Mouse (Mus musculus): ENCODE data around the gene Inha. TPM values are rescaled to one million over a fixed set of nuclear protein-coding genes. Genes with fewer than 3 reads are reported as not detected.

The Inha gene
- 64.2 and 89.2 TPM in 2 replicates for polyA plus RNA-seq (2012; rRNA removed)
- 10.0 and 10.5 TPM in 2 replicates for polyA plus RNA-seq (2014; fragmentation: Nextera tagmentation; extraction: Ambion mirVana)

DNA sequence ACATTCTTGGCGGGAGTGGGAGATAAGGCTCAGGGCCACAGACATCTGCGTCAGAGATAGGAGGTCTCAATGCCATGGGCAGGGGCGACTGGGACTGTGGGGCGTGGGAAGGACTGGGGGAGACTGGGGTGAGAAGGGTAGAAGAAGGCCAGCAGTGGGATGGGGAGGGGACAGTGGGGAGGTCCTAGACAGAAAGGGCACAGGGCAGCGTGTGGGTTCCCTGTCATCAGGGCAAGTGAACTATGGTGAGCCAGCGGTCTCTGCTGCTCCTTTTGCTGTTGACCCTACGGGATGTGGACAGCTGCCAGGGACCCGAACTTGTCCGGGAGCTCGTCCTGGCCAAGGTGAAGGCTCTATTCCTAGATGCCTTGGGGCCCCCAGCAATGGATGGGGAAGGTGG is at the start of gene Inha:
Gene Inha, plus strand, starts transcription at position 72 of the 400 bp plus-strand sequence.
- H3K27me3 ChIP-seq (ENCODE audit: control insufficient read depth, insufficient read depth, low read length): no peaks in the 10 kb centered on the region
- no peak for TF ChIP-seq POLR2A (IDR thresholded peaks at IDR 0.05; ENCODE audit: borderline replicate concordance, extremely low read depth, insufficient read depth, insufficient read length)
- peak; percentile 4; the same call in 1 of the 2 replicates for ATAC-seq (ENCODE audit: low FRiP score, low read depth)
- H3K36me3 ChIP-seq (ENCODE audit: control insufficient read depth, insufficient read depth, low read length): peaks cover 26% of the 10 kb centered on the region
- peaks cover 26% of the 10 kb centered on the region for H3K4me1 ChIP-seq (ENCODE audit: control insufficient read depth, insufficient read depth, low read length)
- no peaks in the 10 kb centered on the region for H3K9me3 ChIP-seq (ENCODE audit: control insufficient read depth, low read length)
- peak within 1 kb of the TSS; percentile 92 for H3K4me2 ChIP-seq (replicated peaks; ENCODE audit: low read depth, low read length, severe bottlenecking)
- H3K27ac ChIP-seq (replicated peaks; ENCODE audit: low read depth, low read length): peak within 1 kb of the TSS; percentile 97
- peak within 1 kb of the TSS; percentile 93 for H3K9ac ChIP-seq (ENCODE audit: low read depth, low read length, severe bottlenecking)
- 77% methylated on average over 10 of the region's 10 CpGs for WGBS
- no peak for DNase-seq (ENCODE audit: low spot score)
- peak within 1 kb of the TSS; percentile 85 for H3K4me3 ChIP-seq (replicated peaks; ENCODE audit: low read length)

DNA sequence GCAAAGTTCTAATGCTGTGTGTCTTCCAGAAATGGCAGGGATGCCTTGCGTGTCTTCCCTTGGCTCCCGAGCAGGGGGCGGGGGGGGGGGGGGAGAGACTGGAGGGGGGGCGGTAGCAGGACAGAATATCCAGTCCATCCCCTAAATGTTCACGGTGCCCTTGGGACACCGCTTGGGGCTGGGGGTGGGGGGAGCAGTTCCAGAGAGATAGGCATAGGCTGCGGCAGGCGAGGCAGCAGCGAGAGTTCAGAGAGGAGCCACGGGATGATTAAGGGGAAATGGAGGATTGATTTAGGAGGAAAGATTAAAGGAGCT is 49.2 kb upstream of the Inha start:
- Histone ChIP-seq H3K4me3 (replicated peaks; ENCODE audit: low read length) (no peak overlapping the region), H3K36me3 (ENCODE audit: control insufficient read depth, insufficient read depth, low read length) (no peaks in the 10 kb centered on the region), H3K27me3 (ENCODE audit: control insufficient read depth, insufficient read depth, low read length) (peaks cover 28% of the 10 kb centered on the region), H3K4me2 (replicated peaks; ENCODE audit: low read depth, low read length, severe bottlenecking) (peak overlapping the region; percentile 53; the same call in 1 of the 2 replicates), H3K9me3 (ENCODE audit: control insufficient read depth, low read length) (no peaks in the 10 kb centered on the region), H3K9ac (ENCODE audit: low read depth, low read length, severe bottlenecking) (no peak overlapping the region), H3K27ac (replicated peaks; ENCODE audit: low read depth, low read length) (no peak overlapping the region), H3K4me1 (ENCODE audit: control insufficient read depth, insufficient read depth, low read length) (peaks cover 19% of the 10 kb centered on the region)
- DNase-seq (ENCODE audit: low spot score) (no peak), ATAC-seq (ENCODE audit: low FRiP score, low read depth) (no peak)
- under 1% methylated on average over 8 of the region's 10 CpGs for WGBS
- TF ChIP-seq POLR2A (IDR thresholded peaks at IDR 0.05; ENCODE audit: borderline replicate concordance, extremely low read depth, insufficient read depth, insufficient read length): no peak

DNA sequence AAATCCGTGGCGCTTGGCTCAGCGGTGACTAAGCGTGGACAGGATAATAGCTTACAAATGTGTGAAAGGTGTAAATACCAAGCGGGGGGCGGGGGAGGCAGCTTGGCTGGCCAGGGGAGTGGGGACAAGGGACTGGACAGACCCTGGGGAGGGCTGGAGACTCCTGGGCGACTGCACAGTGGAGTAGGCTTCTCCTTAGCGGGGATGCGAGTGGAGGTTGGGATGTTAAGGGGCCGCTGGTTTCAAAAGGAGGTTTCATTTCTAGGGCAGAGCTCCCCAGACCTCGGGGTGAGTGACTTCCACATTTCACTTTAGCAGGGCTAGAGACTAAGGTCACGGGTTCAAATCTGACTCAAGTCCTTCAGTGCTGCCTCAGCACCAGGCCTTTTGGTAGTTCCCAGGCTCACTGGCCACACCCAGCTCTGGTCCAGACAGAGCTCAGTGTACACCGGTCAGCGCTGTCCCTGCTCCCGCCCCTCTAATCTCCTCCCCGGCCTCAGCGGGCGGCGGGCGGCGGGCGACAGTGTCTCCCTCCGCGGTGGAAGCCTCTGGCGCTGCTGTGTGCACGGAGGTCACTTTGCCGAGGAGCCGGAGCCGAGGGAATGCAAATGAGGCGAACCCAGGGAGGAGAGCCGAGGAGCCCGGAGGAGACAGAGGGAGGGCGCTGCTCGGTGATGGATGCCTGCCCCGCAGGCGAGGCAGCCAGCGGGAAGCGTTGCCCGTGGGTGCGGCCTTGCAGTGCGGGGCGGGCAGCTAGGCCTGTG is 48.7 kb upstream of the Inha start:
- H3K9ac ChIP-seq (ENCODE audit: low read depth, low read length, severe bottlenecking): peak overlapping the region; percentile 38

DNA sequence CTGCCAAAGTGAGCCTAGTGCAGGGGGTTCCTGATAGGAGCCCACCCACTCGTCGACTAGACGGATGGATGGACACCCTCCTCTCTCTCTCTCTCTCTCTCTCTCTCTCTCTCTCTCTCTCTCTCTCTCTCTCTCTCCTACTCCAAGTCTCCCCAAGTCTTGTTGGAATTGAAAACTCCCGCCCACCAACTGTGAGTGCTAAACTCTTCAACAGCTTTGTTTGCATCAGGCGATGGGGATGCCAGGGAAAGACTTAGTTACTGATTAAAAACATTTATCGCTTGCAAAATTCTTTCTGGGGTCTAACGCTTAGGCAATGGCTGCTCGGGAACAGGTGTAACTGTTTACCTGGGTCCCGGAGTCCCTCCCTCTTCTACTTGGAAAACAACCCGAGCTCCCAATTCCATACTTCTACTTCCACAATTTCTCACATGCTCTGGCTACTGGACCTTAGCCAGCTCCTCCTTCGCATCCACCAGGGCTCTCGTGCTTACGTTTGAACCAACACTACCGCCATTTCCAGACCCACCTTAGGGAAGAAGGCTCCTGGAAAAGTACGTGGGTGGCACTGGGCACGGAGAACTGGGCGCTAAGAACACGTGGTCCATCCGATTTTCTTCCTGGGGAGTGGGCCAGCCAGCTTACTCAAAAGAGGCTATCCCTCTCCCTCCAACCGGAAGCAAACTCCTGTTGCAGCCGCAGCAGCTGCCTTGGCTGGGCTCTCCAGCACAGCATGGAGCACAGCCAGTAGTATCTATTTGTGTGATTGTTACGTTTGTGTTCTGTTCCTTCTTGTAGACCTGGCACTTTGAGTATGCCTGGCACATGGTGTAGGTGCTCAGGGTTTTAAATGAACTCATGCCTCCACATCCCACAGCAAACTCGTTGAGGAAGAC is 47.8 kb upstream of the Inha start:
- no peak overlapping the region for H3K27ac ChIP-seq (replicated peaks; ENCODE audit: low read depth, low read length)
- 11% methylated on average over 23 of the region's 23 CpGs for WGBS
- peaks cover 24% of the 10 kb centered on the region for H3K27me3 ChIP-seq (ENCODE audit: control insufficient read depth, insufficient read depth, low read length)
- no peak for DNase-seq (ENCODE audit: low spot score)
- ATAC-seq (ENCODE audit: low FRiP score, low read depth): no peak; the same call in 1 of the 2 replicates
- peak overlapping the region; percentile 53 for H3K4me2 ChIP-seq (replicated peaks; ENCODE audit: low read depth, low read length, severe bottlenecking)
- H3K9me3 ChIP-seq (ENCODE audit: control insufficient read depth, low read length): no peaks in the 10 kb centered on the region
- TF ChIP-seq POLR2A (IDR thresholded peaks at IDR 0.05; ENCODE audit: borderline replicate concordance, extremely low read depth, insufficient read depth, insufficient read length): no peak
- H3K9ac ChIP-seq (ENCODE audit: low read depth, low read length, severe bottlenecking): peak overlapping the region; percentile 38
- no peaks in the 10 kb centered on the region for H3K36me3 ChIP-seq (ENCODE audit: control insufficient read depth, insufficient read depth, low read length)
- peak overlapping the region; percentile 31 for H3K4me3 ChIP-seq (replicated peaks; ENCODE audit: low read length)
- H3K4me1 ChIP-seq (ENCODE audit: control insufficient read depth, insufficient read depth, low read length): peaks cover 19% of the 10 kb centered on the region

More for the DNA sequence above, 48.7 kb upstream of the Inha start:
- H3K27ac ChIP-seq (replicated peaks; ENCODE audit: low read depth, low read length): no peak overlapping the region
- ATAC-seq (ENCODE audit: low FRiP score, low read depth) (peak; percentile 55), DNase-seq (ENCODE audit: low spot score) (no peak)
- no peaks in the 10 kb centered on the region for H3K36me3 ChIP-seq (ENCODE audit: control insufficient read depth, insufficient read depth, low read length)
- peaks cover 24% of the 10 kb centered on the region for H3K27me3 ChIP-seq (ENCODE audit: control insufficient read depth, insufficient read depth, low read length)
- 3% methylated on average over 30 of the region's 42 CpGs for WGBS
- H3K4me3 ChIP-seq (replicated peaks; ENCODE audit: low read length): peak overlapping the region; percentile 31
- H3K4me2 ChIP-seq (replicated peaks; ENCODE audit: low read depth, low read length, severe bottlenecking): peak overlapping the region; percentile 53
- no peak for TF ChIP-seq POLR2A (IDR thresholded peaks at IDR 0.05; ENCODE audit: borderline replicate concordance, extremely low read depth, insufficient read depth, insufficient read length)
- peaks cover 19% of the 10 kb centered on the region for H3K4me1 ChIP-seq (ENCODE audit: control insufficient read depth, insufficient read depth, low read length)
- H3K9me3 ChIP-seq (ENCODE audit: control insufficient read depth, low read length): no peaks in the 10 kb centered on the region

DNA sequence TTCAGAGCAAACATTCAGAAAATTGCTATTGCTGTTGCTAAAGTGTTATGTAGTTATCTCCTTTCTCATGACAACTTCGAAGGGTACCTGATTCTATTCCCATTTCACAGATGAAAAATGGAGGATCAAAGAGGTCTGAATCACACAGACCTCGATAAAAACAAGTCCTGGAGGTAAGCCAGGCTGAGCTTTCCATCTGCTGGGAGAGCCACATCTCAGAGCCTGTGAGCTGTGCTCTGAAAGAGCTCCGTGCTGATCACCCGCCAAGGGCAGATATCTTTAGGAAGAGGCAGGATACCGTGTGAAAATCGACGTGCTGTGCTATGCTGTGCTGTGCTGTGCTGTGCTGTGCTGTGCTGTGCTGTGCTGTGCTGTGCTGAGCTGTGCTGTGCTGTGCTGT is 46.6 kb upstream of the Inha start:
- ATAC-seq (ENCODE audit: low FRiP score, low read depth): no peak
- TF ChIP-seq POLR2A (IDR thresholded peaks at IDR 0.05; ENCODE audit: borderline replicate concordance, extremely low read depth, insufficient read depth, insufficient read length): no peak
- Histone ChIP-seq H3K4me3 (replicated peaks; ENCODE audit: low read length) (no peak overlapping the region), H3K9me3 (ENCODE audit: control insufficient read depth, low read length) (no peaks in the 10 kb centered on the region), H3K4me1 (ENCODE audit: control insufficient read depth, insufficient read depth, low read length) (peaks cover 19% of the 10 kb centered on the region), H3K27ac (replicated peaks; ENCODE audit: low read depth, low read length) (no peak overlapping the region), H3K36me3 (ENCODE audit: control insufficient read depth, insufficient read depth, low read length) (no peaks in the 10 kb centered on the region), H3K9ac (ENCODE audit: low read depth, low read length, severe bottlenecking) (no peak overlapping the region), H3K4me2 (replicated peaks; ENCODE audit: low read depth, low read length, severe bottlenecking) (no peak overlapping the region), H3K27me3 (ENCODE audit: control insufficient read depth, insufficient read depth, low read length) (peaks cover 24% of the 10 kb centered on the region)
- 74% methylated on average over 7 of the region's 7 CpGs for WGBS
- no peak for DNase-seq (ENCODE audit: low spot score)
